Mouse (Mus musculus) C2C12 (cell line): ENCODE results near the gene Bcl9l.

Experiments used
- CEBPB ChIP-seq: IDR thresholded peaks from one replicate; pipeline ENCODE4 v1.6.1; 2011; ENCODE audit warnings: low read depth, mild to moderate bottlenecking, control low read depth, moderate library complexity
- MAX ChIP-seq: IDR thresholded peaks from one replicate; pipeline ENCODE4 v1.6.1; 2011; ENCODE audit warnings: mild to moderate bottlenecking, control low read depth

GRCm38 (mm10) chr9:44484311-44485104 lies 1.9 kb downstream of the Bcl9l start:
- TF ChIP-seq CEBPB (no peak), MAX (no peak)
